Mouse (Mus musculus) liver, adult 2 months (tissue): ENCODE measurements at regions not wholly inside any gene's neighbourhood (a gene's known extent, or its start where the extent isn't known, plus 50 kb on each side); places are given as distances from the start of the nearest gene placed in this dataset.

ENCODE experiments used
- CTCF ChIP-seq: fragments of 200-500 bp; IDR thresholded peaks from 2 replicates; pipeline ENCODE4 v1.5.1; 2011; ENCODE audit warnings: low read depth, low read length, control low read depth
- POLR2A ChIP-seq: fragments of 200-500 bp; IDR thresholded peaks from 2 replicates; pipeline ENCODE4 v1.6.1; 2011; ENCODE audit warnings: low read length, control low read depth; ENCODE audit not compliant: insufficient read depth; ENCODE audit errors: extremely low read depth

DNA sequence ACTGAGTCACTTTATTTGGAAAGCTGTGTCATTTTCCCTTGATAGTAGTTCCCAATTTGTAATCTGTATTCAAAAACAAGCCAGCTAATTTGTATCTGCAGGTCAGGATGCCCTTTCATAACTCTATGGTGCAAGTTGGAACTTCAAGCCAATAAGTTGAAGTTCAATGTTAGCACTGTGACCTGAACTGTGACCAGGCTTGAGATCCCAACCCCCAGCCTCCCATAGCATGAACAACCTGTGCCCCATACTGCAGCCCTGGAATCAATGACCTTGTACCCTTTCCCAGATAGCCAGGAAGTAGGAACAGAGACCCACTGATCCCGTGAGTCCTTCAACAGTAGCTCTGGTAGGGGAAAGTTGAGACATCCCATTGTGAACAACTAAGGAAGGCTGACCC is 52.5 kb upstream of the Gm9747 start:
- no peak for TF ChIP-seq CTCF
- no peak for TF ChIP-seq POLR2A
